Mouse (Mus musculus) layer of hippocampus, postnatal 14 days (tissue): ENCODE measurements around the gene Itgb6. TPM values are rescaled to one million over a fixed set of nuclear protein-coding genes. Genes with fewer than 3 reads are reported as not detected.
A peak's percentile ranks its signal among the peaks of the same experiment; 100 is the strongest.

Experiments used
- DNase-seq, 2 experiments: peaks; one replicate each; pipeline ENCODE4 v3.0.0; 2021 to 2022; ENCODE audit warnings: low spot score in 2 of 2, mixed read lengths in 1 of 2
- total RNA-seq, 2 experiments: library from RNA; stranded (reverse); gene quantifications; 2 replicates each; pipeline ENCODE4 v1.2.3; 2021

Itgb6 gene
- total RNA-seq, 2 experiments from 2014 or later, result 0.16 TPM; not detected in 1

DNA sequence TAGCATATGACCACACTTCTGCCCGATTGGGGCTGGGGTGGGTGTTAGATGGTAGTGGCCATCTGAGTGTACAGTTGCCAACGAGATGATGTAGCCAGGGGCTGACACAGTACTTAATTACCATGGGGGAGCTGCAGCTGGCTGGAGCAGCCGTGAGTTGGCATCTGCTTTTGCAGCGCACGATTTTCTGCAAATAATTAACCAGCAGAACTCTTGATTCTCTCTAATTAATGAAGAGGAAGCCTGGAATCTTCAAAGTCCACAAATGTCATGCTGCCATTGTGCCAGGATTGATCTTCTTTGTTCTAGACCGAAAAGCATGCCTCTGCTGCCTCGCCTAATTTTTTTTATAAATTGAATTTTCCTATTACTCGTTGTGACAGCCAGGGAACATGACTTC, 8.6 kb downstream of the Itgb6 start:
- peak in 1 of 2 experiments; percentile 43 for DNase-seq

DNA sequence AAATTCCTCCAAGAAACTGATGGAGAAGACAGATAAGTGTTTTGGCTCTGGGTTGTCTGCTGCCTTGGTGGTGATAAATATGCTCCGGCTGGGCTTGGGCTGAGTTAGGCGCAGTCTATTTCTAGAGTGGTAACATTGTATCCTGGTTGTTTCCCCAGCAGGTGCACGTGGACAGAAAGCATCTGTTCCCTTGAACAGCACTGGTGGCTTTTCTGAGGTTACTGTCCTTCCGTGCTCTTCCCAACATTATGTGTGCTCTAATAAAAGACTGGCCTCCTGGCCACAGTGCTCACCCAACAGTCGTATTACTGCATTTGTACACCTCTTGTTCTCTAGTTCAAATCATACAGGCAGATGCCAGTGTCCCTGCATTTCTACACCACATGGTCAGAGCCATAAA, 9.6 kb downstream of the Itgb6 start:
- no peak for DNase-seq

DNA sequence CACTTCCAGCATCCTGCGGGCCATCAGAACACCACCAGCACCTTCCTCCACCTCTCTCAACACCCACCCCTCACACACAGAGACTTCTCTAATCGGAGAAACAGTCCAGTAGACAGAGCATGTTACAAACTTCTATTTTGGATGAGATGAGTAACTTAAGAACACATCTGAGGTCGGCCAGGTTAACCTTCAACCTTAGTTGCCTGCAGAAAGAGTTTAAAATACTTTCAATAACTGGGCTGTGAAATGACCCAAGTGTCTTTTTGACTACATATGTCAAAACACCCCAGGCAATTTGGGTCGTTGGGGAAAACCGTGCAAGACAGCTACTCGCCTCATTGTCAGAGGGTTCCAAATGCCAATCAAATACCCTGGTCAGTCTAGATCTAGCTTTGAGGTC, 10.0 kb downstream of the Itgb6 start:
- DNase-seq, result no peak

DNA sequence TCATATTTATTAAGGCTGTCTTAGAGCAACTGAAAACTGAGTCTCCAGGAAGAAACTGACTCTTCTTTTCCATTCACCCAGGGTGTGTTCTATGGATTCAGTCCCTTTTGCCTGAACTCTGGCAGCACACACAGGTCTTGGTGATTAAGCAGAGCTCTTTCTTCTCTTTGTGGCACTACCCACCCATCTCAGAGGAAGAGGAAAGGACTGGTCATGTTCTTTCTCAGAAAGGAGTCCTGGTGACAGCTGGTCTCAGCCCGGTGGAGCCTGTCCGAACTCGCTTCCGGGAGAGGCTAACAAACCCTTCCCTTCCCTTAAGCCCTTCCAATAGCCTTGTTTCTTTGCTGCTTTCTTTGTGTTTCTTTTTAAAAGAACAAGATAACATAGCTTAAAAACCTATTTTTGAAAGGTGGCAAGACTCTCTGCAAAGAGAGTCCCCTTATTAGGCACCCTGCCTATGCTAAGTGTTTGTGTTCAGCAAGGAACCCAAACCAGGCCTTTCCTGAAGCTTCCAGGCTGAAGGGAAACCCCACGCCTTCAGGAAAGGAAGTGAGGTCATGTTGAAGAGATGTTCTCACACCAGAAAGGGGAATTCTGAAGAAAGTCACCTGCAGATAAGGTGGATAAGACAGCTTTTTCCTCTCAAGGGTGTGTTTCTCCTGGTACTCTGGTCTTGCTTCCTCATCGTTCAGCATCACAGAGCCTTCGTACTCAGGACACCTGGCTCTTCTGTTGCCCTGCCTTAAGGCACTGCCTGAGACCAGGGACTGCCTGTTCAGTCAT, 11.2 kb downstream of the Itgb6 start:
- no peak for DNase-seq

DNA sequence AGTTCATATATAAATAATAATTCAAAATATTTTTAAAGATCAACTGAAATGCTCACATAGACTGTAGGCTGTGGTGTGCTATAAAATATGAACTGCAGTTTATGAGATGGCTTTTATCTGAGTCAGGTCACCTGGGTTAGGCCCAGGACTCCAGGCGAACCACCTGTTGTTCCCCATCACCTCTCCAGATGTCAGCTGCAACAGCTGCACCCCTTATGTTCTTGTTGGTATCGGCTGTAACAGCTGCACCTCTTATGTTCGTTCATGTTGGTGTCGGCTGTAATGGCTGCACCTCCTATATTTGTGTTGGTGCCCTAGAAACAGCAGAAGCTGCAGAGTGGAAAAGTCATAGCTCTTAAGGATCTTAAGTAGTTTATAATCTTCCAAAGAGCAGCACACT, 12.1 kb downstream of the Itgb6 start:
- DNase-seq, result no peak

DNA sequence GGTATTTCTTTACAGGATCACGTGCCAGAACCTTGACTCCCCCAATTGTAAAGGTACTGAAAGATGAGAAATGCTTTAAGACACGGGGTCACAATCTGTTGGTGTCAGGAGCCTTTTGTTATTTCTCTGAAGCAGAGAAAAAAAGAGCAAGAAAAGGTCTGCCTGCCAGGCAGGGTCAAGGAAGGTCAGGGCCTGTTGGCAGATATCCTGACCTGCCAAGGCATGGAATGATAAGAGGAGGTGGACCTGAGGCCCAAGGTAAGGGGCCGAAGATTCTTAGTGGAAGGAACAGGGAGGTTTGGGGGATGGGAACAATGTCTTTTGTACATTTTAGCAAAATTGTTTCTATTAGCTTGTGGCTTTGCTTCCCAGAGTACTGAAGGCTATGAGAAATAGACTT, 13.8 kb downstream of the Itgb6 start:
- no peak for DNase-seq

DNA sequence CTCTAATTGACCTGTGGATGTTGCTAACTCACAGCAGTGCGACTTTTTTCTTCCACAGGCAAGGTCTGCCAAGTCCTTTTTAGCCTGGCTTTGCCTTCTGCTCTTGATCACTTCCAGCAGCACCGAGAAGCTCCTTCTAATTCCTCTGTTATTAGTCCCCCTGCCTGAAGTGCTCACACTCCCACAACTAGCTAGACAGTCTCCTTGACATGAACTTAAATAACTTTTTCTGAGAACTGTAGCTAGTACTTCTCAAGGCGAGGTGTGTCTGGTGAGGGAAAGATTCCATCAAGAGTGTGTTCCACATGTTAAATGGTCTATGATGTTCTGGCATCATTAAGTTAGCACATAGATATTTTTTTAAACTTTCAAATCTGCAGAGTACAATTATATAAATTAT, 15.6 kb downstream of the Itgb6 start:
- no peak for DNase-seq

DNA sequence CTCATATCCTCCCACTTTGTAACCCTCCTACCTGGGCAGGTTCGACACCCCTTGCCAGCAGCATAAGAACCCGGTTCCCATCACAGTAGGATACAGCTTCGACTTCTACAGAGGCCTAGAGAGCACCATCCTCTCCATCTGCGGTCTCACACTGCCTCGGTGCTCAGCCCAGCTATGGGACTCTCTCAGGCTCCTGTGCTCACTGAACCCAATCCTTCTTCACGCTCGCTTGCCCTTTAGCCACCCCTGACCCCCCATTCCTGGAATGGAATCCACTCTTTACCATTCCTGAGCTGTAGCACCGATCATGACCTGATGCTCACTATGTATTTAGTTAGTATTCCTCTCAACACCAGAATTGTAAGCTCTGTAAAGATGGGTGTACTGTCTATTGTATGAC, 17.0 kb downstream of the Itgb6 start:
- no peak for DNase-seq

DNA sequence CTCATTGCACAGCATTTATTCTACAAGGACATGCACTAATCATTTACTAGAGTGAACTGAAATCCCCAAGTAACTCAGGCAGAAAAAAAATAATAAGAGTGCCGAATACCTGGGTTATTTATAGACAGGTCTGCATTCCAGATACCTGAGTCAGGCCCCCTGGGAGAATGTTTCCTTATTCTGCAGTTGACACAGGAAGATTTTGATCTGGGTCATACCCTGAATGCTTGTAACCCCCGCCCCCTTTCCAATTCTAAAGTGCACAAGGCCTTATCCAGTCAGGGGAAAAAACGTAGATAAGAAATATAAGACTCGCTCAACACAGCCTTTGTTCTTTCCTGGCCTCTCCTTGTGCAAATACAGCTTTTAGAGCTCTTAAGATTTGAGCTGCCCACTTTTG, 19.1 kb downstream of the Itgb6 start:
- no peak for DNase-seq

DNA sequence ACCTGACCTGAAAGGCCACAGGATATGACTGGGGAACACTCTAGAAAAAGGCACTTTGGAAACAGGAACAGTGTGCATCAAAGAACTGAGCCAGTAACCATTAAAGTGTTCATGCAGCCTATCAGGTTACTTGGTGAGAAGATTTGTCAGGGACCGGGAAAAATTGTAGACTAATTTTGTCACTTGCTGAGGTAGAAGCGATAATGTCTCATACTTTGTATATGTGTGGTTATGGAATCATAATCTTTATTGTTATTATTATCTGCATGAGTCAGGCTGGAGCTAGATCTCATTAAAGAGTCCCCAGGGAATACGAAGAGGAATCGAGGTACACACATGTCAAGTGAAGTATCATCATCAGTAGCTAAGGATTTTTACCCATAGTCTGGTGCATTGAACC, 21.5 kb downstream of the Itgb6 start:
- DNase-seq, result no peak

DNA sequence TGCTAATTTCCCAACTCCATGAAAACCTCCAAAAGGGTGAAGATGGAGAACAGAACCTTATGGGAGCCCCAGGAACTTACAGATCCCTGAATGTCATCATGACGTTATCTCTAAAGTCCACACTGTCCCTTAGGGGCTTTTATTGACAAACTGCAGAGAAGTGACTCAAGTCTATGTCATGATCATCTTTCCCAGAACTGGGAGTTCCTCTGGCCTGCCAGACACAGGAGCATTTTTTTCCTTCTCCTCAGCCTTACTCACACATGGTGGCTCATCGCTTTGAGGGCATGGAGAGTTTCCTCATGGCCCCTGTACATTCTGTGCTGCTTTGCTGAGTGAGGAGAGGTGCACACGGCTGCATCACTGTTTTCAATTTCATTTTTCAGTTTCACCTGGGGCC, 22.4 kb downstream of the Itgb6 start:
- no peak for DNase-seq

DNA sequence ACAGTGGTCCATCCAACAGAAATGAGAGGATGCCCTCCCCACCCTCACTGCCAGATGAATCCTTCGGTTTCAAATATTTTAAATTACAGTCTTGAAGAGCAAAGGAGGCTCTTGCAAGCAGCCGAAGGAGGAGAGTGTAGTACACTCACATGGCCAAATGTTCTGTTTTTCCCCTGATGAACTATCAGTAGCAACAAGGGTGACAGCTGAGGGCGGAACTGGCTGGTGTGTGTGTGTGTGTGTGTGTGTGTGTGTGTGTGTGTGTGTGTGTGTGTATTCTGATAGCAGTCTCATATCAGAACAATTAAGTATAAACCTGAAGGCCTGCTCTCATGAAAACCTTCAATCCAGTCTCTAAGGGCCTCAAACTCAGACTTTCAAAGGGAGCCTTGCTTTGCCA, 22.9 kb downstream of the Itgb6 start:
- no peak for DNase-seq

DNA sequence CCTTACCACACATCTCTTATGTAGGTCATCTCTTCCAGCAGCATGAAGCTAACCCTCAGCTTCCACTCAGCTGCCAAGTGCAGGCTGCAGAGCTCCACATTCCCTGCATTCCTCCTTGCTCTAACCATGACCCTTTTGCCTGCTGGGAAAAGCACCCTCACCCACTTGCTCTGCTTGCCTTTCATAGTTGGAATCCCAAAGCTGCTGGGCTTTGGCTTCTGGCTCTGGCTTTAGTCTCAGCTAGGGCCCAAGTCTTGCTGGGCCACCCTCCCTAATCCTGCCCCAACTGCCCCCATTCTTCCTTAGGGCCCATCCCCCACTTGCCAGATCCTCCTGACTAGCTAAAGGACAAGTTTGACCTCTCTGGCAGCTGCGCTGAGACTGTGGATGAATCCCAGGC, 24.3 kb downstream of the Itgb6 start:
- DNase-seq, result no peak

DNA sequence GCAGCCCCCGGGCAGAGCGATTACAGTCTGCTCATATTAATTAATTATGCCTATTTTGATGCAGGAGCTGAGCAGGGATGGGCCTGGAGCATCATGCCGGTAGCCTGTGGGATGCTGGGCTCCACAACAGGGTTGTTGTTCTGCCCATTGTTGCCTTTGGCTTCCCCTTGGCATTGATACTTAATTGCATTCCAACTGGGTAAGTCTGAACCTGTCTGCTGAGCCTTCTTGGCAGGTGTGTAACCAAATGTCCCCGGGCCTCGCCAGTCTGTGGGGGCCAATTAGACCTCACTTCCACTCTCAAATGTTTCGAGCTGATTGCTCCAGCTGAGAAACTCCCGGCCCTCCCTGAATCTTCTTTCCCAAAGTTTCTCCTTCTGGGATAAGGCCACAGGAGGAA, 24.9 kb downstream of the Itgb6 start:
- DNase-seq, result no peak

DNA sequence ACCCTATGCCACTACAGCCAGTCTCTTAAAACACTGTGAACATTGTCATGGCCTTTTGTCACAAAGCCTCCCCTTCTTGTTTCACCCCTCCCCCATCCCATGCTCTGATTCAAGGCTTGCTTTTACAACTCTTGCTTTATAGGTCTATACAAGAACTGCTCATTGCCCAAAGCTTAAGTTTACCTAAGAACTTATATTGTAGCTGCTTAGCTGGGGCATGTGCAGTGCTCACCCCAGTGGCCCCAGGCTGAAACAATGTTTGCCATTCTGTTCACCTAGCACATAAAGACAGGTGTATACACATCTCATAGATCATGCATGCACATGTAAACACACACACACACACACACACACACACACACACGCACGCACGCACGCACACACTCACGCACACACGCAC, 25.9 kb downstream of the Itgb6 start:
- no peak for DNase-seq

DNA sequence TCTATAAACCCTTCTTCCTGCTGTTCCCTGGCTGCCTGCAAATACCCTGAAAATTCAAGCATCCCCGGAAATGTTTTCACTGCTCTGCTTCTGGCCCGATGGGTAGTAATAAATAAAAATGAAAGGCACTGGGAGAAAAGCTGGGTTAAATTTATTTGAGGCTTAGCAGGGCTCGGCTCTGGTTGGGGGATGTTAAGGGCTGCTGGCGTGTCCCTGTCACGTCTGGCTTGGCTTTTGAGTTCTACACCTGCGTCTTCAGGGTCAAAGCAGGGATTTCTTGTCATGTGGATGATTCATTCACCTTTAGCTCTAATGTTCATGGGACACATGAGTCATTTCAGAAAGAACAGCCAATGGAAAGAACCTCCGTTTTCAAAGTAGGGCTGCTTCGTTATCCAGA, 26.7 kb downstream of the Itgb6 start:
- no peak for DNase-seq

DNA sequence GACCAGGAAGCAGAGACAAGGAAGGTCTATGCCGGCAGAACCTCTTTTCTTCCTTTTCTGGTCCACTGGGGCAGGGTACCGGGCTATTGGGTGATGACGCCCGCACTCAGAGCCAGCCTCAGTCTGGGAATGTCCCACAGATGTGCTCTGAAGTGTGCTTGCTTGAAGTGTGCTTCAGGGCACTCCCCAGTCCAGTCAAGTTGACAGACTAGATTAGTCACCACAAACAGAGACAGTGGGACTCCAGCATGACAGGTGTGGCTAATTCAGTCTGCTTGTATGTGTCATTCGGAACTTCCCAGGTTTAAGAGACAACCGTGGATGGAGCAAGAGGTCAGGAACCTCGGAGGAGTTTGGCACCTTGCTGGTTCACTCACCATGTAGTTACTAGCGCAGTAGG, 27.9 kb downstream of the Itgb6 start:
- DNase-seq, result no peak

DNA sequence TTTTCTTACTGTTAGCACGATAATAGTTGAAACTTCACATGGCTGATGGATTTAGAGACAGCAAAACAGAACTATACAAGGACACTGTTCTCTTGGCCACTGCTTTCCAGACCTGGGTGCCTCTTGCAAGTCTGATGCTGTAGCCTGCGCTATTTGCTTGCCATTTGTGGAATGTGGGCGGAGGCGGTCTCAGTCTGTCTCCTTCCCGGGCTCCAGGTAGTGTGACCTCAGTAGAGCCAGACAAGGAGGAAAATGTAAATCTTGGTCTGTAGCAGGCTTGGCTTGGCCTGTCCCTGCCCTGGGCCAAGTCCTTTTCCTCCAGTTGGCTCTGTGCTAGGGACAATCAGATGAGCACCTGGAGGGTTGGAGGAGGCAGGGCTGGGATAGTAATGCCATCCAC, 30.2 kb downstream of the Itgb6 start:
- DNase-seq, result no peak

DNA sequence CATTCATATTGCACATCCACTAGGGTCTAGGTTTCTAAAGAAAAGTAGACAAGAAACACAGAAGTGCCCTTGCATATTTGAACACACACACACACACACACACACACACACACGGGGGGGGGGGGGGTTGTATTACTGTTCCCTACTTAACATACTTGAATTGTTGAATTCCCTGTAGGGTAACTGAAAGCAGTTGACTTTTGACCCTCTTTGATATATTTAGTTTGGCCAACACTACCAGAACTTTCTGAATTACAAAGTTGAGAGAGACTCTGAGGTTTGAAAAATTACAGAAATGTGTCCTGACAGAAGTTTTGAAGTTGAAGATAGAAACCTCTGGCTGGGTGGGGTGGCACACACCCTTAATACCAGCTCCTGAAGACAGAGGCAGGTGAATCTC, 32.2 kb downstream of the Itgb6 start:
- DNase-seq, result no peak

DNA sequence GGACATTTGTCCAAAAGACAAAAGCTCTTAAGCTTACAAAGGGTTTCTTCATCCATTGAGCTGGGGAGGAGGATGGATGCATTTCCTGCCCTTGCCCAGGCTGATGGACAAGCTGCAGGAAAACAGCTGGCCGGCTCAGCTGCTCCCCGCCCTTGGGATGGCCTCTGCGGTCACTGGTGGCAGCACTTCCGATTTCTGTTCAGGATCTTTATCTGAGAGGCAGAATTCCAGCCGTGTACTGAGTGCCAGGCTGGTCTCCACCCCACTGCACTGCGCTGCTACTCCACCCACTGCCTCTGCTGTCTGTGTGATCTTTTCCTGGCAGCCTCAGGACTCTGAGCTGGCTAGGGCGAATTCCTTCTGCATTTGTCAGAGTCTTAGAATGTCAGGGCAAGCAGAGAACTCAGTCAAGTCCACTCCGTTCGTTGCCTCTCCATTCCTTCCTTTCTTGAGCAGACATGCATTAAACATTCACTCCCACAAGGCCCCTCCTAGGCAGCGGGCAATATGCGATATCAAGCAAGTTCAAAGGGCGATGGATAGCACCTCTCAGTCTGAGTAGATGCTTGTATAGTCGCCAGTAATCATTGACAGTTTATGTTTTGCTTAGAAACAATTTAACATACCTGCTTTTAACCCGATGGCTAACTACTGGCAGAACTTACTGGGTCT, 33.4 kb downstream of the Itgb6 start:
- DNase-seq, result no peak

DNA sequence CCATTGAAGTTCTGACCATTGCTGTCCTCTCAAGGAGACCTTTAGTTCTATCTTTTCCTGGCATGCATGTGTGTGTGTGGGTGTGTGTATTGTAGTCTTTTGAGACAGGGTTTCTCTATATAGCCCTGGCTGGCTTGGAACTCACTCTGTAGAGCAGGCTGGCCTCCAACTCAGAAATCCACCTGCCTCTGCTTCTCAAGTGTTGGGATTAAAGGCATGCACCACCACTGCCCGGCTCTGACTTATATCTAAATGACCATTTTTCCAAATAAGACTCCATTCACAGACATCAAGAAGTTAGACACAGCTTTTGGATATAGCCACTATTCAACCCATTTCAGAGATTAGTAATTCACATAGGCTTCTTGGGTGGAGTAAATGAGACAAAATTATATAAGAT, 34.3 kb downstream of the Itgb6 start:
- DNase-seq, result no peak

DNA sequence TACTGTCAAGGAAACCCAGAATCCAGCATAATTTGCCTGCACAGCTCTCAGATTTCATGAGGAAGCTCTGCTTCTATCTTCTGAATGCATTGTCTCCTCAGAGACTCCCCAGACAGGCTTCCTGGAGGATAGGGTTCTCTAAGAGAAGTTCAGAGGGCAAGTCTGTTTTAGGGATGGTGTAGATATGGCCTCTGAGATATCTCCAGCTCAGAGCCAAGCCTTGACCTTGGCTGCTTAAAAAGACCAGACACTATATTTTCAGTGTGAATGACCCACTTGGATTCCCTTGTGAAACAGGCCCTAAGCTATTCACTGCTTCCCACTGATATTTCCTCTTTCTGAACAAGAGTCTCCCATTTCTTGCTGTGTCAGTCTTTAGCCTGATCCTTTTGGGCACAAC, 36.5 kb downstream of the Itgb6 start:
- no peak for DNase-seq

DNA sequence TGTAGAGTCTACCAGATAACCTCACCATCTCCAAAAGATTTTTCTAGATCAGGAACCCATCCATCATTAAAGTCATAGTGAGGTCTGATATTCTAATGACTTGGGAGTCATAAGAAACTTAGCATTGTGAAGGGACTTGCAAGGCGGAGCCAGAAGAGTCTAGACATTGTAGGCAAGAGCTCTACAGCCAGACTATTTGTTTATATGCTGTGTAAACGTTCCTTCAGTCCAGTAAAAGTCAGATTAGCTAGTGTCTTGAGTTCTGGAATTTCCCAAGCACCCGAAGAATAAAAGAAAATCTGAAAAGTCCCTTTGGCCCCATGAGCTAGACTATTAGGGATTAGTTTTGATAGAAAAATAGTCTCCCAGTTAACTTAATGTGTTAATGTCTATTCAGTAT, 38.3 kb downstream of the Itgb6 start:
- no peak for DNase-seq
